Mouse (Mus musculus) testis, adult 2 months (tissue): ENCODE measurements around the gene Hs3st5.

Source experiments
- CTCF ChIP-seq: fragments of 200-500 bp; IDR thresholded peaks from 2 replicates; pipeline ENCODE4 v1.5.1; 2012; ENCODE audit warnings: low read depth, mild to moderate bottlenecking, inconsistent platforms, low read length, moderate library complexity; ENCODE audit not compliant: control insufficient read depth, insufficient read depth, insufficient replicate concordance
- POLR2A ChIP-seq: fragments of 200-500 bp; IDR thresholded peaks from 2 replicates; pipeline ENCODE4 v1.6.1; 2012; ENCODE audit warnings: low read depth, mild to moderate bottlenecking, inconsistent platforms, low read length, moderate library complexity; ENCODE audit not compliant: control insufficient read depth

GRCm38 (mm10) chr10:36773595-36773994, 267.0 kb downstream of the Hs3st5 start:
- TF ChIP-seq POLR2A (no peak), CTCF (no peak)
